Mouse (Mus musculus) embryonic fibroblast, embryonic 13.5 days (primary cell): ENCODE measurements around the gene Luc7l.

Experiments used
- CTCF ChIP-seq: IDR thresholded peaks from 2 replicates; pipeline ENCODE4 v1.5.1; 2011; ENCODE audit warnings: mild to moderate bottlenecking, control low read depth, low read length, moderate library complexity, borderline replicate concordance; ENCODE audit not compliant: insufficient read depth
- POLR2A ChIP-seq: IDR thresholded peaks from 2 replicates; pipeline ENCODE4 v1.6.1; 2011; ENCODE audit warnings: low read depth, mild to moderate bottlenecking, control low read depth, low read length, moderate library complexity

DNA sequence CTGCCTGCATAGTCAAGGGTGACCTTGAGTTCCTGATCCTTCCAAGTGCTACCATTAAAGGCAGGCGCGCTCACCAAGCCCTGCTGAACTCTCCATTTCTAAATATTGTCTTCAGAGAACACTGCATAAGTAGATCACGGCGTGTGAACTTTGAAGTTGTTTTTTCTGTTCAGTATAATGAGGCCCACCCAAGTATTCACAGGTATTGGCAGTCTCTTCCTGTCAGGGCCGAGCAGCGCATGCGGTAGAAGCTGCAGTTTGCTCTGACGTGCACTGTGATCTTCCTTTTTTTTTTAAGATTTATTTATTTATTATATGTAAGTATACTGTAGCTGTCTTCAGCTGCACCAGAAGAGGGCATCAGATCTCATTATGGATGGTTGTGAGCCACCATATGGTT is 18.3 kb upstream of the Luc7l start:
- TF ChIP-seq POLR2A (no peak), CTCF (no peak)
